Mouse (Mus musculus) small intestine, adult 2 months (tissue): Measurements from ENCODE around the gene Cep170b.

Experiments used
- CTCF ChIP-seq: fragments of 200-500 bp; IDR thresholded peaks from 2 replicates; pipeline ENCODE4 v1.5.1; 2012; ENCODE audit warnings: low read depth, mild to moderate bottlenecking, control low read depth, inconsistent platforms, low read length, moderate library complexity, mixed read lengths; ENCODE audit not compliant: insufficient replicate concordance, insufficient read length; ENCODE audit errors: extremely low read depth
- POLR2A ChIP-seq: fragments of 200-500 bp; IDR thresholded peaks from 2 replicates; pipeline ENCODE4 v1.6.1; 2012; ENCODE audit warnings: low read depth, mild to moderate bottlenecking, control low read depth, inconsistent platforms, low read length, moderate library complexity

- TF ChIP-seq CTCF (no peak), POLR2A (no peak)
Measured at GRCm38 (mm10) chr12:112673576-112674091, 46.6 kb upstream of the Cep170b start.
